Mouse (Mus musculus): ENCODE results near the gene Naa15. TPM values are rescaled to one million over a fixed set of nuclear protein-coding genes. Genes with fewer than 3 reads are reported as not detected.

Naa15 gene
- polyA plus RNA-seq (2012; rRNA removed), result 7.7 and 8.4 TPM in 2 replicates

DNA sequence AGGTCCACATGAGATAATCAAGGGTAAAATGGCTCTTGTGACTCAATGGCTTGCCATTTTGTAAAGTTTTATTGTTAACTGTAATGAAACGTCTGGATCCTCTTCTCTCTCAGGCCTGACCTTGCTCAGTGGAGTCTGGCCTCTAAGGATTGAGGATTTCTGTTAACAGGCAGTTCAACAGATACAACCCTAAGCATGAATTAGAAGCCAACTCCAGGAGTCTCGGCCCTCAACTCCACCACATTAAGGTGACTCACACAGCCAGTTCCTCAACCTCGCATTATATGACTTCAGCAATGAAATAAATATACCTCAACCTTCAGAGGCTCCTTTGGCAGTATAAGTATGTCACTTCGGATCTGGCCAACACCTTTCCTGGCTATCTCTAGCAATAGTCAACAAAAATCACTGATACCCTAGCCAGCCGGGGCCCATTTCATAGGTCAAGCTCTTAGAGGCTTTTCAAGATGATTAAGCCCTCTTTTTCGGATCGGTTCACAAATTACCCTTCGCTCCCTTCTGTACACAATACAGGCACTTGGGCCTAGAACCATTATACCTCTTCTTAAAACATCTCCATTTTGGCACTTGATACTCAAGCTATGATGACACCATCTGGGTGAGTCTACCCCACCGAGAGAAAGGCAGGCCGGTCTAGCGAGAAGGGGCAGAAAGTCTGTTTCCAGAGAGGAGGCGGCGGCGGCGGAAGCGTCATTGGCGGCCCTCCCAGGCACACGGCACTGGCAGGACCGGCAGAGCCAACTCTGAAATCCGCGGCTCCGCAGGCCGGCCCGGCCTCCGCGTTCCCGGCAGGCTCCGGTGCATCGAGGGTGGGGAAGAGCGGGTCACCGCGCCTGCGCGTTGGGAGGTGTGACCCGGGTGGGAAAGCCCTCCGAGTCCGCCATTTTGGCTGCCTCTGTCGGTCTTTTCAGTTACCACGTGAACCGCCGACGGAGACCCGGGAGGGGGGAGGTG is at the start of gene Naa15:
Naa15 (plus strand) TSS at position 51 of the 975 bp plus-strand sequence.

DNA sequence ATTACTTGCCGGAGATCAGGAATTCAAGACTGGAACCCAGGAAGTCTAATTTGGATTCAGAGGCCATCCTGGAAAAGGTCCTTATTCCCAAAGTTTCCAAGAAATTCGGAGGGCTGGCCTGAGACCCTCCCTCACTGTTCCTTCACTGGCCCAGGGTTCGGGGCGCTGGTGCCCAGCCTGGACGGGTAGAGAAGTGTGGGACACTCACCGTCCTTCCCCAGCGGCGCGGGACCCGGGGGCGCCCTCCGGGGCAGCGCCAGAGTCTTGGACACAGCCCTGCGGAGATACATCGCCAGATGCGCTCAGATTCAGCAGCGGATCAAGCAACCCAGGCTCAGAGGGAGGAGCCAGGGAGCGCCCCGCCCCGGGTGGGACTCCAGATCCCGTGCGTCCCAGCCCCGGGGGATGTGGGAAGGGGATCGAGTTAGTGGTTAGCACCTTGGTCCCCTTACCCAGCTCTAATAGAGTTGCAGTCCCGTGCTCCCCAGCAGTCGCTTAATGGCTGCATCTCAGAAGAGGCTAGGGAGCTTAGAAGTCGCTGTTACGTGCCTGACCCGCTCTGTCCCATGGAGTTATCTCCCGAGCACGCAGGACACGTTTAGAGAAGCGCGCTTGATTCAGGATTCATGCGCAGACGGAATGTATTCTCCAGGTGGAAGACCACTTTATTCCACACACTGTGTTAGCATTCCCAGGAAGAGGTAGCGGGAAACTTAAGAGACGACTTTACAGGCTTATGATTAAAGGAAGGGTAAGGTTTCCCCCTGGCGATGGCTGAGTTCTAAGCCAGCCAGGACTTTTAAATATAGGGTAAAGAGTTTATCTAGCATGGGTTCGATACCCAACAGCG is 18.5 kb upstream of the Naa15 start, which contains the start of gene Mgarp:
Mgarp (minus strand) TSS at position 520 of the 850 bp plus-strand sequence.

DNA sequence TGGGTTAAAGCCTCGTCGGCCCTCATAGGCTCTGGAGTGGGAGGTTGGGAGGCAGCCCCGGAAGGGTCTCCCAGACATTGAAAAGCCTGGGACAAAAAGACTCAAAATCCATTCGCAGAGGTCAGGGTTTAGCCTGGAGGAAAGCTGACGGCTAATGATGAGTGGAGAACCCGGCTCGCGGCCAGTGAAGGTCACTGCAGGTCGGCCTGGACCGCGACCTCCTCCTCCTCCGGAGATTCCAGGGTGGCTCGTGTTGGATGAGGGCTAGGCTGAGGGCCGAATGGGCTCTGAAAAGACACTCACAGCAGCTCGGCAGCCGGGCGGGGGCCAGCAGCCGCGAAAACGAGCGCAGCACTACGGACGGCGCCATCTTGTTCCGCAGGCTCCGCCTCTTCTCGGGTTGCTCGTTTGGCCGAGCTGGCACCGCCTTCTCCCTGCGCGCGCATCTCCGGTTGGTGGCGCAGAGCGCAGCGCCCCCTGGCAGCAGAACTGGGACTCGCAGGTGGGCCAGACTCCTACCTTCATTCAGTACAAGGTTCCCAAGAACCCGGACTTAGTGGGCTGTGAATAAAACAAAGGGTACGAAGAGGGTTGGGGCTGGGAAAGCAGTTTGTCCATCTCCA is 6.3 kb upstream of the Naa15 start, which contains the start of gene Ndufc1:
Ndufc1 (minus strand) TSS at position 428 of the 623 bp plus-strand sequence.

DNA sequence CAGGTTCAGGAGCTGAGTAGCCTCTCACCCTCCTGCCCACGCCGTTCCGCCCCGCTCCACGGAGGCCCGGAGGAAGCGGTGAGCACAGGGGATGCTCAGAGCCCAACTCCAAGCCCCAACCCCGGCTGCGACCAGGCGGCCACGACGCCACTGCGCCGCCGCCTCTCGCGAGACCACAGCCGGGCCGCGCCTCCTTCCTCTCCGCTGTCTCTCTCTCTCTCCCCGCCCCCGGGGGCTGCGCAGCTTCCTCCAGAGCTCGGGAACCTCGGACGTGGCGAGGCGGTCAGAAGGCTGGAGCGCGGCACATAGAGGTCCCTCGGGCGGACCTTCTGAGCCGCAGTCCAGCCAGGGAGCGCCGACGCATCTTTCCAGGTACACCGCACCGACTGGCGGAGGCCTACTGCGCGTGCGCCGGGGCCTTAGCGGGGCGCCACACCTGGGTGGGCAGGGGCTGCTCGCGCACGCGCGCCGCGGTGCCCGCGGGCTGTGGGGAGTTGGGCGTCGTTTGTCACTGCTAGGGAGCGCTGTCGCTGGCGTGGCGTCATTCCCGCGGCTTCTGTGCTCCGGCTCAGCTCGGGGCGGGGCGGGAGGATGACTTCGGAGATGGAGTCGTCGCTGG is 68.9 kb downstream of the Naa15 start, which contains the start of gene Rab33b:
Rab33b (plus strand) TSS at position 180 of the 619 bp plus-strand sequence.

Other genes with a start within 250 kb of the Naa15 start
- 10.8 TPM in 2 replicates for gene Noct, start 190.7 kb upstream of the Naa15 start, polyA plus RNA-seq (2012; rRNA removed)
- 16.7 and 17.6 TPM in 2 replicates for gene Elf2, start 74.5 kb upstream of the Naa15 start, polyA plus RNA-seq (2012; rRNA removed)
- gene Mgarp, start 18.4 kb upstream of the Naa15 start, polyA plus RNA-seq (2012; rRNA removed), result 0.99 and 1.1 TPM in 2 replicates
- 195 and 201 TPM in 2 replicates for gene Ndufc1, start 6.2 kb upstream of the Naa15 start, polyA plus RNA-seq (2012; rRNA removed)
- 2.8 and 3.9 TPM in 2 replicates for gene Rab33b, start 68.8 kb downstream of the Naa15 start, polyA plus RNA-seq (2012; rRNA removed)
- 1.9 and 2.3 TPM in 2 replicates for gene Setd7, start 145.7 kb downstream of the Naa15 start, polyA plus RNA-seq (2012; rRNA removed)
- 6.2 and 6.6 TPM in 2 replicates for gene Mgst2, start 245.2 kb downstream of the Naa15 start, polyA plus RNA-seq (2012; rRNA removed)